In the genomic region with DNA sequence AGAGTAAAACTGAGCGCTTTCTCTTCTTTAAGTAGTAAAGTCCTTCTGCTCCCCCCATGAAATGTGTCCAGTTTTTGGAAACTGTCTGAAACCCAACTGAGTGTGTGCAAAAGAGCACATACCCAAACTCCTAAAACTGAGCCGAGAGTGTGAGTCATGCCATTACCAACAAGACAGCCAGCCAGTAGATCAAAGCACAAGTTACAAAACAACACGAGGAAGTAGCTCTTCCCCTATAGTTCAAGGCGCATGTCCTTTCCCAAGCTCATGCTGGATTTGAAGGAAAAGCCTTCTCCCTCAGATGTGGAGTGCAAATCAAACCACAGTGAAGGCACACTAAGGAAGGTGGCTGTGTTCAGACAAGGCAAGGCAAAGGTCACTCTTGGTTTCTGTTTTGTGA, we compare ENCODE assay signal across 1 mouse cellular context.
TF ChIP-seq lines count a peak whose summit lies in the region.

No protein-coding gene starts in this region.

TF ChIP-seq in CH12.LX, 34 proteins besides CTCF, POLR2A, EP300 and RAD21 (continued from another document):
- TF ChIP-seq MEF2A (IDR thresholded peaks at IDR 0.05; ENCODE audit: borderline replicate concordance, low read depth, low read length) (no peak), CHD2 (IDR thresholded peaks at IDR 0.05; ENCODE audit: low read length) (no peak), KAT2A (IDR thresholded peaks at IDR 0.05; ENCODE audit: insufficient replicate concordance, low read length) (no peak), MAFK (IDR thresholded peaks at IDR 0.05; ENCODE audit: insufficient replicate concordance, low read length) (no peak), ETS1 (conservative IDR thresholded peaks at IDR 0.05; ENCODE audit: low read depth, low read length) (no peak), ZMIZ1 (IDR thresholded peaks at IDR 0.05; ENCODE audit: low read depth, low read length) (no peak), RCOR1 (conservative IDR thresholded peaks at IDR 0.05; ENCODE audit: low read depth, low read length) (no peak), MAX (IDR thresholded peaks at IDR 0.05; ENCODE audit: low read length) (peak; percentile 60; the same call in 1 of the 2 replicates), MYC (IDR thresholded peaks at IDR 0.05; ENCODE audit: low read depth, low read length) (peak; percentile 43), SMC3 (IDR thresholded peaks at IDR 0.05; ENCODE audit: low read depth, low read length) (no peak), GABPA (IDR thresholded peaks at IDR 0.05; ENCODE audit: insufficient replicate concordance, low read depth, low read length) (no peak)
TF ChIP-seq in CH12.LX: peak in this region for 7.
